Mouse (Mus musculus): ENCODE measurements at regions not wholly inside any gene's neighbourhood (a gene's known extent, or its start where the extent isn't known, plus 50 kb on each side); places are given as distances from the start of the nearest gene placed in this dataset.
A peak's percentile ranks its signal among the peaks of the same experiment; 100 is the strongest.

DNA sequence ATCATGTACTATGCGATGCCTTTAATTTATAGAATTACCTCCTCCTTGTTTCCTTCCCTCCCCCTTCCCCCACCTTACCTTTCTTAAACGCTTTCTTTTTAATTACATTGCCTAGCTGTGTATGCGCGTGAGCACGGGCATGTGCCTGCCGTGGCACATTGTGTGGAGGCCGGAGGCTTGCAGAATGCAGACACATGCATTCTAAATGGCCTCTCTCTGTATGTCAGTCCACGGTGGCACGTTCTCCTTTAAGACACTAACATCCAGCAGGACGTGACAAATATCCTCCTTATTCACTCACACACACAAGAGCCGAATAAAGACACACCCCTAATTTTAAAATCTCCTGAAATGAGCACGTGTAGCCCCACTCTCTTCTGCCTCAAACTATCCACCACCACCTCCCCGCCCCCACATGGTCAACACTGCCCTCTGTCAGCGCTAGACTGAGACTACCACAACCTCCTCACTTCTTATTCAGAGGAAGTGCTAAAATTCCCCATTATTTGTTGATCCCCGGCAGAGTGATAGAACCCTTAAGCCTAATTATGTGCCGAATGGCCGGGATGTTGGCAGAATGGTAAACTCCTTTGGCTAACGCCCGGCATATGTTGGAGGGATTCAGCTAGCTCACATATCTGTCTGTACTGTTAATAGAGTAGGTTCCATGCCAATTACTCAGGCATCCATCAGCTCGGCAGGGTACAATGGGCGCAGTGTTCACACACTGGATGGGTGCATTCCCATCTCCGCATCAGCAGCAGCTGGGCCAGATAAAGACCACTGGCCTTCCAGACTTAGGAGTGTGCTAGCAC lies 70.5 kb upstream of the Zfp217 start:
- peak; percentile 72 to 77 for DNase-seq

GRCm38 (mm10) chr2:170216311-170216710 lies 68.4 kb upstream of the Zfp217 start:
- DNase-seq: no peak

DNA sequence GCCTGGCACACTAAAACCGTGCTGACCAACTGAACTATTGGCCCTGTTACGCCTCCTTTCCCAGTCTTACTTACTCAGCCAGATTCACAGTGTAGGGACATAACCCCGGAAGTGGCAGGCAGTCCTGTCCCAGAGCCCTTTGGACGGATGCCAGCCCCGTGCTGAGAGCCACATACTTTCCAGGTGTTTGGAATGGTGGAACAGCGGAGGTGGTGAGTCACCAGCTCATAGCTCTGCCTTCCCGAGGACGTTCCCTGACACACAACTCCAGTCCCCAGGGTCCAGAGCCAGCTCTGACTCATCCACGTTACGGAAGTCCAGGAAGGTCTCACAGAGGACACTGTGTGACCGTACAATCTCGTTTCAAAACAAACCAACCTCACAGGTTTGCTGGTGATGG lies 61.2 kb upstream of the Zfp217 start:
- DNase-seq: peak; percentile 85 to 92

GRCm38 (mm10) chr2:170207878-170208277 lies 60.0 kb upstream of the Zfp217 start:
- no peak for DNase-seq

- DNase-seq: no peak
Observed at GRCm38 (mm10) chr2:170207395-170207794, 59.5 kb upstream of the Zfp217 start.

DNA sequence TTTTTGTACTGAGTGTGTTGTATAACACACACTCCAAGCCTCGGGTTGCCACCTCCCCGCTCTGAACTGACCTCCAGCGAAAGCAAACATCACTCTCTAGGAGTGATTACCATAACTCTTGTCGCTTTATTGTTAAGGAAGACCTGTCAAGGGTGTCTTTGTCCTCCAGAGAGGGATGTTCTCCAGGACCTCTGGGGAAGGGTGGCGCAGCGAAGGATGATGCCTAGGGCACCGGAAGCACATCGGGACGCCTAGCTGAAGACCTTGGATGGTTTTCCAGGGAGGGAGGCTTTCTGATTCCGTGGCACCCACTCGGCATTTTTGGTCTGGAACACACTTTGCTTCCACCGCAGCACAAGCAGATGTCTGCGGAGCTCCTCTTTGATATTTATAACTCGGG lies 59.0 kb upstream of the Zfp217 start:
- DNase-seq: no peak

DNA sequence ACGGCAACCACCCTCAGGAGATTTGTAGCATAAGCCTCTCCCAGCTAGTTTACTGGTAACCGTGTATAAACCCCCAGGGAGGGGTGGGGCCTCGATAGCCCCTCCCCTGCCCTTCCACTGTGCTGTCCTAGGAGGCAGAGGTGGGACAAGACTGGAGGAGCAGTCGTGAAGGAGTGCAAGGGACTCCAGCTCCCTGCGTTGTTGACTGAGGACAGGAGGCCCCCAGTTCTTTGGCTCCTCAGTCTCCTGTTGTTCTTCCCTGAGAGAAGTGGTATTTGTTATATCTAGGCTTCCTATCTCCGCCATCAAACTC lies 58.5 kb upstream of the Zfp217 start:
- DNase-seq: peak in 1 of 2 experiments; percentile 32

DNA sequence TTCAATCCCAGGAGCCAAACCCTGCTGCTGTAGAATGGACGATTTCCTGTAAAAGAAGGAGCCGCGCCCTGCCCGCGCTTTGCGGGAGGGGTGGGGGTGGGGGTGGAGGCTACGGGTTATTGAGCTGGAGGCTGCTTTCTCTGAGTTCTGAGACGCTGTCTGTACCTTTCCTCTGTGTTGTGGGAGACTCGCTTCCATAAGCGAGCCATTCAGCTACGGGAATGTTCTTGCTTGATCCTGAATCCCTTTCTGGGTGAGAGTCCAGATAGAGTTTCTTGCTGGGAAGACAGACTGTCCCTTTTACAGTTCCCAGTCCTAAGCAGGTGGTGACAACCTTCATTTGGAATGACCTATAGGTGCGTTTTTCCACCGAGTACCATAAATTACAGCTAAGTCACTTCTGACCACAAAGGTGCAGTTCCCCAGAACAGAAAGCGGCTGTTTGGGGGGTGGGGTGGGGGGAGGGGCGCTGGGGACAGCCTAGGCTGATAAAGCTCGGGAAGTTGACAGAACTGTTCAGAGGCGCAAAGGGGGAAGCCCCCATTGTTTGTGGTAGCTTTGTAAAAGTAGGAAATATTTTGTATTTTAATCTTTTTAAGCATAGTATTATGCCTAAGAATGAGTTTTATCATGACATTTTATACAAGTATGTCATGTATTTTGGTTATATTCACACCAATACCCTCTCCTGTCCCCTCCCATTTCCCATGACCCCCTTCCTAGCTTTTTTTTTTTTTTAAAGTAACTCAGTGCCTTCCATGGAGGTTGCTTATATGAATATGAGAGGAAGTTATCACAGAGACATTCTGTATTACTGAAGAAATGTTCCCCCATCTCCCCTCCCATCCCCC lies 57.9 kb upstream of the Zfp217 start:
- DNase-seq: peak in 1 of 2 experiments; percentile 49

DNA sequence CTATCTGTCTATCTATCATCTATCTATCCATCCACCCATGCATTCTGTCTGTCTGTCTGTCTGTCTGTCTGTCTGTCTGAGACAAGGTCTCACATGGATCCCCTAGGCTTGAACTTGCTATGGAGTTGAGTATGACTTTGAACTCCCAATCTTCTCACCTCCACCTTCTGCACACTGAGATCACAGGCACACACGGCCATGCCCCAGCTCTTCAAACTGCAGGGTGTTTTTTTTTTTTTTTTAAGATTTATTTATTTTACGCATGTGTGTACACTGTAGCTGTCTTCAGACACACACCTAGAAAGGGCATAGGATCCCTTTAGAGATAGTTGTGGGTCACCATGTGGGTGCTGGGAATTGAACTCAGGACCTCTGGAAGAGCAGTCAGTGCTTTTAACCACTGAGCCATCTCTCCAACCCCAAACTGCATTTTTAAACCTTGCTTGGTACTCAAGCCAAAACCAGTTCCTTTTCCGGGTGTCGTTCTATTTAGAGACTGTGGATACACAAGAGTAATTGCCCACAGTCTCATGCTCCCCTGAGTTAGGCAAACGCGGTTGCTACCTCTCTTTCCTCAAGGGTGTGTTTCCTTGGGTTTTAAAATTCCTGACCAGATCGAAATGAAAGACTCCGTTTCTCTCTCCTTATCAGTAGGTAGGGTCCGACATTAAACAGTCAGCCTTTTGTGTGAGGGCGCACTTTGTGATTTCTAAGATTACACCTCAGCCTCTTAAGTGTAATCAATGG lies 57.0 kb upstream of the Zfp217 start:
- DNase-seq: peak in 1 of 2 experiments; percentile 29

DNA sequence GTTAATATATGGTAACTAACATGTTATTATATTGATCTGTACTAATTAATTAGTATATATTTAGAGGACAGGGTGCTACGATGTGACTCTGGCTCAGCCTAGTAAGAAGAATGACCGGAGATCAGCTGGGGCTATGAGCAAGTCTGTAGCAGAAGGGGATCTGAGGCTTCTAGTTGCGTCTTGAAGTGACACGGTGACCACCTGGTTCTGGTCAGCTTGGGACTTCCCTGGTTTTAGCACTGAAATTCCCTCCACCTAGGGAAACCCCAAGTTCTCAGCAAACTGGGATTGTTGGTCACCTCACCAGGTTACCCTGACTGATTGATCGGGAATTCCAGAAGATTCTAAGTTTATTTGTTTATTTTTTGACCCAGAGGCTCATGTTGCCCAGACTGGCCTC lies 55.6 kb upstream of the Zfp217 start:
- DNase-seq: no peak

DNA sequence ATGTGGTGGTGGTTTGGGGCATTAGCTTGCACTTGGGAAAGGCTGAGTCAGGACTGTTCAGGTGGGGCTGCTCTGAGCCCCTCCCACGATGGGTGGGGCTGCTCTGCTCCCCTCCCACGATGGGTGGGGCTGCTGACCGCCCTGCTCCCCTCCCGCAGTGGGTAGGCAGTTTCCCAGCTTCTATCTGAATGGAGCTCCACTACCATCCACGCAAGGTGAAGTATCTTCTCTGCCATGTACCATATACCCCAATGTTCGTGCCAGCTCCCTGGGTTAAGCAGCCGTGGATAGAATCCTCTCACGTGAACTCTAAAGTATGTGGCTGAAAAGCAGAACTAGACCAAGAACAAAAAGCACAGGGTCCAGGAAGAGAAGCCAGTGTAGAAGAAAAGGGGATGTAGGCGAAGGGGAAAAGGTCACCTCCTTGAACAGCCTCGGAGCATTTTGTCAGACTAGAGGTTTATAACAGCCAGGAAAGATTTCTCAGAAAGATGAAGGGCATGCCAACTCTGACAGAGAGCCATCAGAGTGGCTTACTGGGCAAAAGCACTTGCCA lies 54.0 kb upstream of the Zfp217 start:
- no peak for DNase-seq
